Mouse (Mus musculus) spleen, embryonic (tissue): Measurements from ENCODE around the gene Gpr132.
"Not testable (repeated sequence)": the region's sequence is repeated elsewhere in the genome, so short reads cannot be mapped to it uniquely, and the experiment has no call there.

Source experiments
- CTCF ChIA-PET: fragments of 350-600 bp; sonication (Branson Sonifier 250); formaldehyde crosslinking; loops from one replicate; lab custom pipeline; 2022; lab: Charles Lee

Gpr132 gene

GRCm38 (mm10) chr12:112825901-112826300 lies 42.1 kb downstream of the Gpr132 start:
- CTCF ChIA-PET, result interaction anchor here (1.6 kb wide), 1 partner anchor 46 kb away, joined by 3 read pairs; no protein-coding TSS in a partner anchor

GRCm38 (mm10) chr12:112823221-112823620 lies 44.8 kb downstream of the Gpr132 start:
- CTCF ChIA-PET, result no interaction called here

GRCm38 (mm10) chr12:112822676-112823075 lies 45.4 kb downstream of the Gpr132 start:
- CTCF ChIA-PET, result no interaction called here

DNA sequence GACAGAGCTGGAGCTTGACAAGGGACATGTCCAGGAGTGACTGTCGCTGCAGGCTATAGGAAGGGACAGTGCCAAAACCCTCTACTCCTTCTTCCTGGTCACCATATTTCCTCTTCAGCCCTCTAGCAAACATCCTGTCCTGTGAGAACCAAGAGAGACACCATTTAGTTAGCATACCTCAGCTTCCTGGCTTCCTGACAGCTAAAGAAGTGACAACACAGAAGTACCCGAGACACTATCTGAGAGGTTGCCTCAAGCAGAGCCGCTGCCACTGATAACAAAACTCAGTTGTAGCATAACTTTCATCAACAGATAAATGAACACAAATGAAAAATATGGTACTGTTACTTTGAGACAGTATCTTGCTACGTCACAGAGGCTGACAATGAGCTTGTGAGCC lies 46.1 kb downstream of the Gpr132 start:
- CTCF ChIA-PET, result no interaction called here

GRCm38 (mm10) chr12:112821216-112821615 lies 46.8 kb downstream of the Gpr132 start:
- CTCF ChIA-PET, result interaction anchor here (1.4 kb wide), 1 partner anchor 10 kb away, joined by 3 read pairs; no protein-coding TSS in a partner anchor

DNA sequence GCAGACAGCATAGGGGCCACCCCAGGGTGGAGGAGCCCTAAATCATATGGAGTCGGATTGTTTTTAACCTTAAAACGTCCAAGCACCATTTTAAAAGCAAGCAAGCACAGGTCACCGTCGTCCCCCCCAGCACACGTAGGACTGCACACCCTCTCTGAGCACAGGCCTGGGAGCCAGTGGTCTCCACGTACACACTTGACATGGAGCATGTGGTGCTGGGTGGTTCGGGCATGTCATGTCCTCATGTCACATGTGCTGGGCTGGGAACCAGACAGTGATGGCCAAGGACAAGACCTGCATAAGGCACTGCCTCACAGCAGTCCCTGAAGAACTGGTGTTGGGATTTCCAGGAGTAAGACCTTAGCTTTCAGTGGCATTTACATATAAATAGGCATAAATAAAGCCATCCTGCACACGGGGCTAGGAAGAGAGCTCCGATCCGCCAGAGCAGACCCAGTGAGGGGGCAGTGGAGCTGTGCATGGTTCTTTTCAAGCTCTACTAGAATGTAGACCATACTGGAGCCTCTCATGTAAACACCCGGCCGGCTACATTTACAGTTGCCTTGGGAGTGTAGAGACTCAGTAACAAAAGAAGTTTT lies 47.5 kb downstream of the Gpr132 start:
- CTCF ChIA-PET, result interaction anchor here (1.4 kb wide), 1 partner anchor 10 kb away, joined by 3 read pairs; no protein-coding TSS in a partner anchor

DNA sequence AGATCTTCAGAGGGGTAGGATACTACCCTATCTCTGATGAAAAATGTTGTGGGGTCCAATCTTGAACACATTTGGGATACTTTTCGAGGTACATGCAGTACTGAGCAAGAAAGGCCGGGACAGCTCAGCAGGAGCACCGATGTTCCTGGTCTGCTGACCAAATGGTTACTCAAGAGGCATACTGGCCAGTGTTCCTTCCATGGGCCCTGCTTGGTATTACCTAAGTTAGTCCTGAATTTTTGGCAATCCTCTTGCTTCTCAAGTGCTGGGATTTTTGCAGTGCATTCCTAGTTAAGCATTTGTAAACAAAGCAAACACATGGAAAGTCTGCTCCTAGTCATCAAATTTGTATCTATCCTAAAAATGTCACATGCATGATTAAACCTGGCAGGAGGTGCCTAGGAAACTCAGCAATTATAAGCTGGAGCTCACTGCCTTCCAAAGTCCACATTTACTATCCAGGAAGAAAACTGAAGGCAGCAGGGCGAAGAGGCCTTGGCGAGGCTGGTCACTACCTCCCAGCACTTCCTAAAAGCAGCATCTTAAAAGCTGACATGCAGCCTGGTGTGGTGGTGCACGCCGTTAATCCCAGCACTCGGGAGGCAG lies 48.9 kb downstream of the Gpr132 start:
- CTCF ChIA-PET, result no interaction called here

DNA sequence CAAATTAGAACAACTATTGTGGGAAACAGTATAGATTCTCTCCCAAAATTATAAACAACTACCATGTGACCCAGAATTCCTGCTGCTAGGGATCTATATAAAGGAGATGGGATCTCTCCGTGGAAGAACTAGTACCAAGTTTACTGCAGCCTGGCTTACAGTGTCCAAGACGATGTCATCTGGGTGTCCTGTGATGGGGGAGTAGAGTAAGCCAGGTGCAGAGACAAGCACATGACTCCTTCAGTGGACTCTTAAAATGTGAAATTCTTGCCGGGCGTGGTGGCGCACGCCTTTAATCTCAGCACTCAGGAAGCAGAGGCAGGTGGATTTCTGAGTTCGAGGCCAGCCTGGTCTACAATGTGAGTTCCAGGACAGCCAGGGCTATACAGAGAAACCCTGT lies 51.2 kb downstream of the Gpr132 start:
- CTCF ChIA-PET, result not testable (repeated sequence)

DNA sequence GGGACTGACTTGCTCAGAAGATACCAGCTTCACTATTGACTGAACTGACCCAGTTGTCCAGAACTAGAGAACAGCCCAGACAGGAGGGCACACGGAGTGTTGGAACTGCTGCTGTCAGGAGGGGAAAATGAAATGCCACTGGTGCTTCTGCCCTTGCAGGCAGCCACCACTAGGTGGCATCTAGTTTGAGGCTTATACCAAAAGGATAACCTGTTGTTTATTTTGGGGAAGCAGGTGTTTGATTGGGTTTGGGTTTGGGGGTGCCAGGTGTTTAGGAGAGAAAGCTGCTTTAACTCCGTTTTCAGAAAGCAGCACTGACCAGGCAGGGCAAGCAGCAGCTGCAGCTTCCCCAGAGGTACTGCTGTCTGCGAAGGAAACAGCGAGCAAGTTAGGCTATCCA lies 51.7 kb downstream of the Gpr132 start:
- CTCF ChIA-PET, result no interaction called here

GRCm38 (mm10) chr12:112814682-112815470 lies 53.2 kb downstream of the Gpr132 start:
- CTCF ChIA-PET, result no interaction called here

- CTCF ChIA-PET, result no interaction called here
These were observed 54.7 kb downstream of the Gpr132 start for GRCm38 (mm10) chr12:112813370-112813769.

DNA sequence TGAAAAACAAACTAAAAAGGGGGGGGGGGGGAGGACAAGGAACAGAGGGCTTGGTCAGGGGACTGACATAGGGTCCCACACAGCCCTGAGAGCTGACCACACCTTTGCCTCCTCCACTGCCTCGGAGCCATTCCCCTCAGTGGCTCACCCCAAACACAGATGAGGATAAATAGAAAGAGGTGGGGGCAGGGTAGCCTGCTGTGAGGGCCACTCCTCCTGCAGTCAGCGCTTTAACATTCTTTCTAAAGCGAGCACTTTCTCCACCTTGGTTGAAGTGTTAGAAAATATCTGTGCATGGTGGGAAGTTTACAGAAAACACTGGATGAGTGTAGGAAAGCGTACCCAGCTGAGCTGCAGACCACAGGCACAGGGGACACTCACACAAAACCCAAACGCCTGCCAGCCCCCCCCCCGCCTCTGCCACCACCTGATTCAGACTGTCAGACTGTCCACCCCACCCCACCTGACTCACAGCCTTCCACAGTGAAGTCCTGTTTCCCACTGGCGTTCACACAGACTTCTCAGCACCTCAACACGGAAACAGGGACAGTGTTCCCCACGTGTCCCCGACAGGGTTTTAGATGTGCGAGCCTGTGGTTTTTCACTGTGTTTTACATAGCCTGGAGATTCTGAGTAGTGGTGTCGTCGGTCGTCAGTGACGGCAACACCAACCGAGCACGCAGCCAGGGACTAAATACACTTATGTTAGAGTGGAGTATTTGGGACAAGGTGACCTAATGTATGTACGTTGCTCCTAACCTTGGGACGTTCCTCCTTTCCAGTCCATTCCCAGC lies 57.7 kb downstream of the Gpr132 start:
- CTCF ChIA-PET, result interaction anchor here (0.5 to 1.1 kb wide), 3 partner anchors 10 to 55 kb away, joined by 3 to 7 read pairs (median 3); no protein-coding TSS in a partner anchor

- CTCF ChIA-PET, result interaction anchor here (1.0 kb wide), 1 partner anchor 14 kb away, joined by 3 read pairs; no protein-coding TSS in a partner anchor
These were observed 58.4 kb downstream of the Gpr132 start for GRCm38 (mm10) chr12:112809641-112810040.

GRCm38 (mm10) chr12:112808587-112809364 lies 59.3 kb downstream of the Gpr132 start, which contains the start of gene Clba1:
TSS of gene Clba1 (plus strand) at chr12:112808937.
- CTCF ChIA-PET, result interaction anchor here (0.5 to 0.6 kb wide), 2 partner anchors 32 to 341 kb away, joined by 4 to 15 read pairs; no protein-coding TSS in a partner anchor

DNA sequence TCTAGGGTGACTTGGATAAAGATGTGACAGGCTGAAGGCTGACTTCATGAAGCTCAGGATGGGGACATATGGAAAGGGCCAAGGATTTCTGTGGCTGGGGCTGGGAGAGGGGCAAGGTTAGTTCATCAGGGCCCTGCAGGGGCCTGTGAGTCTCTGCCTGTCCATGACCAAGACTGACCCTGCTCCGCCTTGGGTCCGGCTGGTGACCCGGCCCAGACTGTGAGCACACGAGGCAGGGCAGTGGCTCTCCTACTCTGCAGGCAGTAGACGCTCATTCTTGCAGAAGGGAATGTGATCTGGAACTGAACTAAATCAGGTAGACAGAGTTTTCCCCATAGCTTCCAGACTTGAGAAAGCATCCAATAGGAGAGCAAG lies 59.8 kb downstream of the Gpr132 start:
- CTCF ChIA-PET, result interaction anchor here (0.6 to 1.2 kb wide), 2 partner anchors 33 to 61 kb away, joined by 3 to 4 read pairs; no protein-coding TSS in a partner anchor

DNA sequence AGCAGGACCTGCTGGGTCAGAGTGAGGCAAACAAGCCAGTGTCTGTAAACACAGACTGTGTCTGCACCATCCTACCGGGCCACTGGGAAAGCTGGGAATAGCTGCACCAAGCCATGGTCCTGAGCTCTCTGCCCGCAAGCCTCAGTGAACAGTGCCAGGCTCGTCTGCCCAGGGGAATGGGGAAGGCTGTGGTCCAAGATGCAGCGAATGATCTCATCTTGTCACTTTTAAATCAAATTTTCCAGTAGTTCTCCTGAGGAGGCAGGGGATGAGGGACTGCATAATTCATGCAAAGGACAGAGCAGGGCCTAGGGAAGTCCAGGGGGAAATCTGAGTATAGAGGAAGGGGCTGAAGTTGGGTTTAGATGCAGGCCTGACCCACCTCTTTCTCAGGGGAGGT lies 60.2 kb downstream of the Gpr132 start:
- CTCF ChIA-PET, result interaction anchor here (0.6 to 1.2 kb wide), 2 partner anchors 33 to 60 kb away, joined by 3 to 4 read pairs; no protein-coding TSS in a partner anchor

- CTCF ChIA-PET, result no interaction called here
These were observed 62.0 kb downstream of the Gpr132 start for GRCm38 (mm10) chr12:112806044-112806443.

GRCm38 (mm10) chr12:112804046-112804445 lies 64.0 kb downstream of the Gpr132 start:
- CTCF ChIA-PET, result interaction anchor here (0.5 kb wide), 1 partner anchor 186 kb away, joined by 4 read pairs; no protein-coding TSS in a partner anchor

DNA sequence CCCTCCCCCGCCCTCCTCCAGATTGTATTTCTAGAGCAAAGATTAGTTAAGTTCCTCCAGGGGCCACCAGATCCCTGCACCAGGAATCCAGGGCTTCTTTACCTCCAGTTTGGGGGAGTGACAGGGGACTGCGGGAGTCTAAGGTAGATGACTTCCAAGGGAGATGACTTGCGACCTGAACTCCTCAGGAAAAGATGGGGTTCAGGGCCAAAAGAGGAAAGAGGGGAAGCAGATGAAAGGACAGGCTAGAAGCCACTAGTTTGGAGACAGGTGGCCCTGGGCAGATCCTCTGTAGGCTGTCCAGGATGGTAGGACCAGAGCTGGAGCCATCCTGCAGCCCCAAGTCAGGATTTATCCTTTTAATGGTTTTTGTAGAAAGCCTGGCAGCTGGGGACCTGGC lies 65.1 kb downstream of the Gpr132 start:
- CTCF ChIA-PET, result no interaction called here
